ENCODE assay signal across 22 mouse cellular contexts in the genomic region with DNA sequence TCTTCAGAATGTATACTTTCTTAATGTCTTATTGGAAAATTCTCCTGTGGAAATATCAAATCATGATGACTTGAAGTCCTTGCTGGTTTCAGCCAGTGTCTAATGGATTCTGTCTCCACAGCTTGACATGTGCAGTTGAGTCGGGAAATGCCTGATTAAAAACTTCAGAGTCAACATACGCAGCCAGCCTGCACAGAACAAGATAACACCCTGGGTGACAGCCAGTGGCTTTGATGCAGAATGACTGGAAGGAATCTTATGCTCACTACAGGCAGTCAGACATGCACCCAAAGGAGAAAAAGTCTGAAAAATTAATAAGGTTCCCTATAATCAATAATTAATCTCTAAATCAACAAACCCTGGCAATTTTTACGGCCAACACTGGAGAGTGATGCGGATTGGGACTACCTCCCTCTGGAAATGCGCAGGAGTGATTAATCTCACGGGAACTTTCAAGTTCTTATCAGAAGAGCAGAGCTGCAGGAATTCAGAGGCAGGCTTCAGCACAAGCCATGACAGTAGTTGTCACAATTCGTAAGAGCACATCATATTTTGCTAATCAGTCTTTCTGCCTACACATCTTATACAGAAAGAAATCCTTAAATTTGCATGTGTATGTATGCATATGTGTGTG.
DNase-seq lines count a peak whose midpoint lies in the region; ATAC-seq and TF ChIP-seq lines count a peak whose summit lies in the region.
"Had no signal": no experiment of that assay in that cellular context is flagged by ENCODE, and none has a peak within 500 bp of the region (broad histone marks: within the 10 kb centered on the region; RNA-seq: fewer than 3 reads in every experiment).

No protein-coding gene starts in this region.

- H3K27ac ChIP-seq in heart, embryonic 11.5 days (ENCODE audit: low read depth, low read length): no peak overlapping the region
- H3K27ac ChIP-seq in neural tube, embryonic 15.5 days (replicated peaks): no peak overlapping the region
- no peak overlapping the region for H3K27ac ChIP-seq in midbrain, embryonic 12.5 days (replicated peaks)
- no peak overlapping the region for H3K27ac ChIP-seq in midbrain, postnatal 0 days (ENCODE audit: low read depth, low read length)
- H3K27ac ChIP-seq: embryonic facial prominence, embryonic 12.5 days; forebrain, embryonic 12.5 days; hindbrain, embryonic 12.5 days; layer of hippocampus, adult 2 months; limb, embryonic 12.5 days; macrophage had no signal

- no peaks in the 10 kb centered on the region for H3K27me3 ChIP-seq in heart, embryonic 11.5 days (ENCODE audit: control insufficient read depth, insufficient read depth, low read length)
- H3K27me3 ChIP-seq in neural tube, embryonic 15.5 days (replicated peaks): no peaks in the 10 kb centered on the region
- H3K27me3 ChIP-seq in midbrain, embryonic 12.5 days: no peaks in the 10 kb centered on the region
- H3K27me3 ChIP-seq in midbrain, postnatal 0 days (ENCODE audit: insufficient read depth, low read length): no peaks in the 10 kb centered on the region
- H3K27me3 ChIP-seq: embryonic facial prominence, embryonic 12.5 days; forebrain, embryonic 12.5 days; hindbrain, embryonic 12.5 days; limb, embryonic 12.5 days had no signal

- H3K4me1 ChIP-seq in heart, embryonic 11.5 days (ENCODE audit: control insufficient read depth, insufficient read depth, low read length): peaks cover 4% of the 10 kb centered on the region
- H3K4me1 ChIP-seq in neural tube, embryonic 15.5 days: no peaks in the 10 kb centered on the region
- no peaks in the 10 kb centered on the region for H3K4me1 ChIP-seq in midbrain, embryonic 12.5 days
- H3K4me1 ChIP-seq in midbrain, postnatal 0 days (ENCODE audit: insufficient read depth, low read length): no peaks in the 10 kb centered on the region
- H3K4me1 ChIP-seq: embryonic facial prominence, embryonic 12.5 days; forebrain, embryonic 12.5 days; limb, embryonic 12.5 days had no signal

- no peaks in the 10 kb centered on the region for H3K36me3 ChIP-seq in heart, embryonic 11.5 days (ENCODE audit: control insufficient read depth, insufficient read depth, low read length)
- H3K36me3 ChIP-seq in neural tube, embryonic 15.5 days: no peaks in the 10 kb centered on the region
- H3K36me3 ChIP-seq in midbrain, embryonic 12.5 days: no peaks in the 10 kb centered on the region
- no peaks in the 10 kb centered on the region for H3K36me3 ChIP-seq in midbrain, postnatal 0 days (ENCODE audit: insufficient read depth, low read length)
- H3K36me3 ChIP-seq: embryonic facial prominence, embryonic 12.5 days; forebrain, embryonic 12.5 days; hindbrain, embryonic 12.5 days; limb, embryonic 12.5 days had no signal

- H3K4me2 ChIP-seq in heart, embryonic 11.5 days: no peak overlapping the region
- H3K4me2 ChIP-seq in neural tube, embryonic 15.5 days: no peak overlapping the region
- H3K4me2 ChIP-seq in midbrain, embryonic 12.5 days (replicated peaks): no peak overlapping the region
- no peak overlapping the region for H3K4me2 ChIP-seq in midbrain, postnatal 0 days (ENCODE audit: low read depth, low read length, poor library complexity, severe bottlenecking)
- H3K4me2 ChIP-seq: embryonic facial prominence, embryonic 12.5 days; forebrain, embryonic 12.5 days; hindbrain, embryonic 12.5 days; limb, embryonic 12.5 days; liver, embryonic 11.5 days had no signal

- H3K9ac ChIP-seq in heart, embryonic 11.5 days (ENCODE audit: low read depth, low read length): no peak overlapping the region
- no peak overlapping the region for H3K9ac ChIP-seq in neural tube, embryonic 15.5 days (replicated peaks)
- no peak overlapping the region for H3K9ac ChIP-seq in midbrain, embryonic 12.5 days (replicated peaks)
- H3K9ac ChIP-seq in midbrain, postnatal 0 days (replicated peaks; ENCODE audit: low read length, poor library complexity, severe bottlenecking): no peak overlapping the region
- H3K9ac ChIP-seq: embryonic facial prominence, embryonic 12.5 days; forebrain, embryonic 12.5 days; hindbrain, embryonic 12.5 days; limb, embryonic 12.5 days; liver, postnatal 0 days had no signal

- no peak for TF ChIP-seq CTCF in midbrain, postnatal 0 days (IDR thresholded peaks at IDR 0.05)

- ATAC-seq in heart, embryonic 11.5 days (replicated peaks; ENCODE audit: insufficient number of reproducible peaks, low FRiP score, low TSS enrichment): 0 out of 2 replicates have a peak, but pooled peaks have one; percentile 42
- ATAC-seq in neural tube, embryonic 15.5 days (ENCODE audit: low FRiP score): 0 out of 2 replicates have a peak, but pooled peaks have one; percentile 16
- ATAC-seq in midbrain, embryonic 12.5 days (ENCODE audit: low FRiP score, low read depth): peak; percentile 54; the same call in 1 of the 2 replicates
- ATAC-seq in midbrain, postnatal 0 days (ENCODE audit: low FRiP score): peak; percentile 81
- ATAC-seq: intestine, embryonic 16.5 days; liver, postnatal 0 days; lung, postnatal 0 days had no signal

- no peaks in the 10 kb centered on the region for H3K9me3 ChIP-seq in heart, embryonic 11.5 days (replicated peaks; ENCODE audit: control insufficient read depth, low read length)
- no peaks in the 10 kb centered on the region for H3K9me3 ChIP-seq in neural tube, embryonic 15.5 days (replicated peaks)
- no peaks in the 10 kb centered on the region for H3K9me3 ChIP-seq in midbrain, embryonic 12.5 days
- H3K9me3 ChIP-seq in midbrain, postnatal 0 days (ENCODE audit: low read length): no peaks in the 10 kb centered on the region
- H3K9me3 ChIP-seq: embryonic facial prominence, embryonic 12.5 days; forebrain, embryonic 12.5 days; hindbrain, embryonic 12.5 days; limb, embryonic 12.5 days had no signal

- H3K4me3 ChIP-seq in heart, embryonic 11.5 days (ENCODE audit: low read depth, low read length): no peak overlapping the region
- H3K4me3 ChIP-seq in neural tube, embryonic 15.5 days (replicated peaks): no peak overlapping the region
- no peak overlapping the region for H3K4me3 ChIP-seq in midbrain, embryonic 12.5 days
- H3K4me3 ChIP-seq in midbrain, postnatal 0 days (ENCODE audit: low read depth, low read length): no peak overlapping the region
- H3K4me3 ChIP-seq: embryonic facial prominence, embryonic 12.5 days; forebrain, embryonic 12.5 days; hindbrain, embryonic 12.5 days; layer of hippocampus, adult 2 months; limb, embryonic 12.5 days had no signal

- intact Hi-C loops in heart, postnatal 25 days (cut with DNase I): loop anchor here (10.0 kb wide), 1 partner anchor 62 kb away; no protein-coding TSS in a partner anchor

- DNase-seq in heart, postnatal 25 days (ENCODE audit: low spot score): no peak
- DNase-seq in neural tube, embryonic 10.5 days (ENCODE audit: extremely low spot score, low spot score): no peak
- DNase-seq in midbrain, postnatal 0 days (ENCODE audit: low spot score): no peak
- DNase-seq in left cerebral cortex, adult 9 months (ENCODE audit: low spot score in 2 of 2): no peak
- DNase-seq: adrenal gland, adult 2 months; cerebellum, adult 2 months; cerebellum, postnatal 25 days; kidney, adult 9 months; kidney, postnatal 14 days; liver, postnatal 0 days had no signal

- 26% methylated on average over 7 of the region's 7 CpGs for WGBS in heart, embryonic 11.5 days (ENCODE audit: insufficient replicate concordance)
- 48% methylated on average over 7 of the region's 7 CpGs for WGBS in neural tube, embryonic 15.5 days
- 72% methylated on average over 7 of the region's 7 CpGs for WGBS in midbrain, embryonic 12.5 days
- 36% methylated on average over 7 of the region's 7 CpGs for WGBS in midbrain, postnatal 0 days

Comparison
In these comparisons a context has a peak if more than half of its experiments do, and no peak if none do; other contexts are left out.
1. ATAC-seq: peak in every context shown above with its lines; median percentile 81 in midbrain, postnatal 0 days; 54 in midbrain, embryonic 12.5 days; 42 in heart, embryonic 11.5 days; 16 in neural tube, embryonic 15.5 days.